Mouse (Mus musculus) limb, embryonic 15.5 days (tissue): ENCODE data around the gene Carhsp1. TPM values are rescaled to one million over a fixed set of nuclear protein-coding genes. Genes with fewer than 3 reads are reported as not detected.

Experiments used
- ATAC-seq: fragments of 200-750 bp; cut with Nextera tagmentation; 2 replicates; pipeline ENCODE4 v1.8.0; 2017; ENCODE audit warnings: low read depth, moderate TSS enrichment; ENCODE audit not compliant: insufficient number of reproducible peaks, low FRiP score, low TSS enrichment
- H3K27ac ChIP-seq: fragments of 300-500 bp; sonication (generic); 2 replicates; pipeline ENCODE4 v1.5.1; 2015; ENCODE audit warnings: moderate library complexity, mild to moderate bottlenecking, inconsistent platforms
- H3K27me3 ChIP-seq: fragments of 300-500 bp; sonication (generic); 2 replicates; pipeline ENCODE4 v1.6.1; 2015; ENCODE audit warnings: inconsistent platforms
- H3K36me3 ChIP-seq: fragments of 300-500 bp; sonication (generic); 2 replicates; pipeline ENCODE4 v1.6.1; 2015; ENCODE audit warnings: inconsistent platforms
- H3K4me1 ChIP-seq: fragments of 300-500 bp; sonication (generic); 2 replicates; pipeline ENCODE4 v1.6.1; 2015; ENCODE audit warnings: inconsistent platforms
- H3K4me2 ChIP-seq: fragments of 300-500 bp; sonication (generic); 2 replicates; pipeline ENCODE4 v1.6.1; 2015; ENCODE audit warnings: mild to moderate bottlenecking, inconsistent platforms
- H3K4me3 ChIP-seq: fragments of 300-500 bp; sonication (generic); 2 replicates; pipeline ENCODE4 v1.5.1; 2015; ENCODE audit warnings: mild to moderate bottlenecking, inconsistent platforms
- H3K9ac ChIP-seq: fragments of 300-500 bp; sonication (generic); 2 replicates; pipeline ENCODE4 v1.6.1; 2015; ENCODE audit warnings: inconsistent platforms
- H3K9me3 ChIP-seq: fragments of 300-500 bp; sonication (generic); 2 replicates; pipeline ENCODE4 v1.6.1; 2016; ENCODE audit warnings: inconsistent platforms
- WGBS: fragments of 180-500 bp; shearing (Covaris S2); methylation state at CpG from one replicate; pipeline ENCODE4 v1.1.7; 2015; 5-methylcytosine and 5-hydroxymethylcytosine counted together
- polyA plus RNA-seq: library from polyadenylated mRNA; unstranded; fragments of >200 nt; fragmentation: Nextera tagmentation; extraction: Ambion mirVana; gene quantifications from 2 replicates; pipeline ENCODE4 v1.2.1, GENCODE M21; 2015

Gene Carhsp1
- polyA plus RNA-seq, 1 experiment from 2014 or later, result 85.1 TPM

DNA sequence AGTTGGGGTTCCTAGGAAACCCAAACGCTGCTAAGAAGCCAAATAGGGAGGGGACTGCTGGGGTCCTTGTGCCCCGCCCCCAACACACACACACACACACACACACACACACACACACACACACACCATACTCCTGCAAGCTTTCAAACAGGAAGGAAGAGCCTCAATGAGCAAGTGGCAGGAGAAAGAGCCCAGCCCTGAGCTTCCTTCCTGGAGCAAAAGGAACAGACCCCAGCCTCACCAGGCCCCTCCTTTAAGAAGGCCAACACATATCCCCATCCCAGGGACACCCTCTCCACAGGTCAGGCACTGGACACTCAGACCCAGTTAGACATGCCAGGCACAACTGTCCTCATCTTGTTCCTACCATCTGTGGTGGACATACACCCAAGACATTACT lies 8.9 kb downstream of the Carhsp1 start:
- Histone ChIP-seq H3K4me1 (peaks cover 23% of the 10 kb centered on the region), H3K27me3 (no peaks in the 10 kb centered on the region), H3K9ac (no peak overlapping the region), H3K9me3 (no peaks in the 10 kb centered on the region), H3K27ac (no peak overlapping the region), H3K4me3 (no peak overlapping the region), H3K4me2 (no peak overlapping the region), H3K36me3 (peaks cover 57% of the 10 kb centered on the region)
- ATAC-seq, result no peak
- 67% methylated on average over 2 of the region's 2 CpGs for WGBS

GRCm38 (mm10) chr16:8658764-8659163 lies 13.2 kb downstream of the Carhsp1 start:
- no peak overlapping the region for H3K9ac ChIP-seq
- no peaks in the 10 kb centered on the region for H3K9me3 ChIP-seq
- H3K27me3 ChIP-seq, result no peaks in the 10 kb centered on the region
- no peak overlapping the region for H3K4me3 ChIP-seq
- H3K36me3 ChIP-seq, result peaks cover 91% of the 10 kb centered on the region
- no peak overlapping the region for H3K4me2 ChIP-seq
- 0 out of 2 replicates have a peak, but pooled peaks cover 7% of the 10 kb centered on the region for H3K4me1 ChIP-seq
- 89% methylated on average over 4 of the region's 4 CpGs for WGBS
- ATAC-seq, result no peak
- H3K27ac ChIP-seq, result no peak overlapping the region

DNA sequence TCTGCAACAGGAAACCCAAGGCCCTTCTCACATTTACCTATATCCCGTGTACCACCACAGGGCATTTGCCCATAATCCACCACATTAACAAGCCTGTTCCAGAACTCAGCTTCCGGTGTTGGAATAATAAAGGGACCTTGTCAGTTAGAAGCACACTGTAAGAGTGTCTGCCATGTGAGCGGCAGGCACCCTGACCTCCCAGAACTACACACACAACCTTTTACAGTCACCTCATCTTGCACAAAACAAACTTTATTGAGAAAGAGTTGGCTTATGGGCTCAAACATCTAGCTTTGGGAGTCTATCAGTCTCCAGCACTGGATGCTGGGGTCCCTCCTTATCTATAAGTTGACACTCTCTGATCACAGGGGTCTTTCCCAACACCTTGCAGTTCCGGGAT lies 13.6 kb downstream of the Carhsp1 start:
- Histone ChIP-seq H3K9me3 (no peaks in the 10 kb centered on the region), H3K27me3 (no peaks in the 10 kb centered on the region), H3K4me3 (no peak overlapping the region), H3K4me2 (no peak overlapping the region), H3K9ac (no peak overlapping the region), H3K27ac (no peak overlapping the region), H3K4me1 (0 out of 2 replicates have a peak, but pooled peaks cover 7% of the 10 kb centered on the region), H3K36me3 (peaks cover 89% of the 10 kb centered on the region)
- ATAC-seq, result no peak
- 76% methylated on average over 4 of the region's 4 CpGs for WGBS

- Histone ChIP-seq H3K36me3 (peaks cover 87% of the 10 kb centered on the region), H3K4me3 (no peak overlapping the region)
- 79% methylated on average over 2 of the region's 2 CpGs for WGBS
These were observed 15.7 kb downstream of the Carhsp1 start for GRCm38 (mm10) chr16:8656256-8656655.

GRCm38 (mm10) chr16:8655599-8655998 lies 16.4 kb downstream of the Carhsp1 start:
- no peak for ATAC-seq
- Histone ChIP-seq H3K4me2 (no peak overlapping the region), H3K27ac (no peak overlapping the region), H3K9ac (no peak overlapping the region), H3K4me1 (0 out of 2 replicates have a peak, but pooled peaks cover 7% of the 10 kb centered on the region), H3K27me3 (no peaks in the 10 kb centered on the region), H3K9me3 (no peaks in the 10 kb centered on the region), H3K36me3 (peaks cover 89% of the 10 kb centered on the region), H3K4me3 (no peak overlapping the region)
- 90% methylated on average over 9 of the region's 9 CpGs for WGBS

More at GRCm38 (mm10) chr16:8656256-8656655, 15.7 kb downstream of the Carhsp1 start:
- 0 out of 2 replicates have a peak, but pooled peaks cover 7% of the 10 kb centered on the region for H3K4me1 ChIP-seq
- no peaks in the 10 kb centered on the region for H3K27me3 ChIP-seq
- no peak overlapping the region for H3K27ac ChIP-seq
- ATAC-seq, result no peak
- no peak overlapping the region for H3K9ac ChIP-seq
- H3K9me3 ChIP-seq, result no peaks in the 10 kb centered on the region
- no peak overlapping the region for H3K4me2 ChIP-seq

DNA sequence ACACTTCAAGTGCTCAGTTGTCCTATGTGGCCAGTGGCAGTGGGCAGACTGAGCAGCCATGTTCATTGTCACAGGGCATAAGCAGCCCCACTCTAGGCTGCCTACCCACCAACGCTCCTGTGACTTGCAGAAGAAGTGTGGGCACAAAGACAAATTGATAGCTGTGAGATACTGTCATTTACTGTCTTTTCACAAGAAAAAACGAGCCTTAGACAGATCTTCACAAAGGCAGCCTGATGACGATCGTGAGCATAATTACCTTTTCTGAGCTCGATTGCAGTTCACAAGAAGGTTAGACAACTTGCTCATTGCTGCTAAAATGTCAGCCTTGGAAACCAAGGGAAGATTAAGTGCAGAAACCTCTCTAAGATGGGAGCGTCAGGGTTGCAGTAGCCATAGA lies 16.8 kb downstream of the Carhsp1 start:
- no peak overlapping the region for H3K27ac ChIP-seq
- no peak overlapping the region for H3K4me2 ChIP-seq
- H3K36me3 ChIP-seq, result peaks cover 88% of the 10 kb centered on the region
- H3K4me1 ChIP-seq, result 0 out of 2 replicates have a peak, but pooled peaks cover 3% of the 10 kb centered on the region
- H3K4me3 ChIP-seq, result no peak overlapping the region
- WGBS, result 81% methylated on average over 6 of the region's 6 CpGs
- no peaks in the 10 kb centered on the region for H3K27me3 ChIP-seq
- no peaks in the 10 kb centered on the region for H3K9me3 ChIP-seq
- no peak overlapping the region for H3K9ac ChIP-seq
- ATAC-seq, result no peak

GRCm38 (mm10) chr16:8650007-8650406 lies 21.9 kb downstream of the Carhsp1 start:
- no peak overlapping the region for H3K27ac ChIP-seq
- WGBS, result 94% methylated on average over 3 of the region's 3 CpGs

DNA sequence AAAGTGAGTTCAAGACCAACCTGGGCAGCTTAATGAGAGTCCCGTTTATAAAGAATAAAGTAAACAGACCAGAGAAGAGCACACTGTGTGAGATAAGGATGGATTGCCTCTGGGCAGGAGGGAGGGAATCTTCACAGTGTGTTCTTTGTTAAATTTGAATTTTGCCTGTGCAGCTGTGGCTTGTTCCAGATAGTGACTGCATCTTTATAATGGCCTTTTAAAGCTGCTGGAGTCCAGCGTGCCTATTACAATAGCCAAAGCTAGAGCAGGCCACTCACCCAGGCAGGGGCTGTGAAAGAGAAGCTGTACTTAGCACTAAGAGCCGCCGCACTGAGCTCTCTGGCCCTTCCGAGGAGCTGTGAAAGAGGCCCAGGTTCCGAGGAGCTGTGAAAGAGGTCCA lies 26.4 kb downstream of the Carhsp1 start:
- Histone ChIP-seq H3K36me3 (peaks cover 84% of the 10 kb centered on the region), H3K4me3 (no peak overlapping the region), H3K4me2 (no peak overlapping the region), H3K9ac (no peak overlapping the region), H3K9me3 (no peaks in the 10 kb centered on the region), H3K27me3 (no peaks in the 10 kb centered on the region), H3K27ac (no peak overlapping the region), H3K4me1 (no peaks in the 10 kb centered on the region)
- ATAC-seq, result no peak
- 85% methylated on average over 6 of the region's 6 CpGs for WGBS

More at GRCm38 (mm10) chr16:8650007-8650406, 21.9 kb downstream of the Carhsp1 start:
- Histone ChIP-seq H3K9ac (no peak overlapping the region), H3K27me3 (no peaks in the 10 kb centered on the region), H3K36me3 (peaks cover 89% of the 10 kb centered on the region), H3K4me2 (no peak overlapping the region), H3K4me3 (no peak overlapping the region), H3K4me1 (0 out of 2 replicates have a peak, but pooled peaks cover 3% of the 10 kb centered on the region), H3K9me3 (no peaks in the 10 kb centered on the region)
- no peak for ATAC-seq

GRCm38 (mm10) chr16:8643855-8644254 lies 28.1 kb downstream of the Carhsp1 start:
- Histone ChIP-seq H3K4me2 (no peak overlapping the region), H3K36me3 (peaks cover 76% of the 10 kb centered on the region), H3K9ac (no peak overlapping the region), H3K4me1 (peaks cover 2% of the 10 kb centered on the region; the same call in 1 of the 2 replicates), H3K27me3 (no peaks in the 10 kb centered on the region), H3K27ac (no peak overlapping the region), H3K4me3 (no peak overlapping the region), H3K9me3 (no peaks in the 10 kb centered on the region)
- ATAC-seq, result peak; percentile 71; the same call in 1 of the 2 replicates
- WGBS, result 68% methylated on average over 2 of the region's 2 CpGs

DNA sequence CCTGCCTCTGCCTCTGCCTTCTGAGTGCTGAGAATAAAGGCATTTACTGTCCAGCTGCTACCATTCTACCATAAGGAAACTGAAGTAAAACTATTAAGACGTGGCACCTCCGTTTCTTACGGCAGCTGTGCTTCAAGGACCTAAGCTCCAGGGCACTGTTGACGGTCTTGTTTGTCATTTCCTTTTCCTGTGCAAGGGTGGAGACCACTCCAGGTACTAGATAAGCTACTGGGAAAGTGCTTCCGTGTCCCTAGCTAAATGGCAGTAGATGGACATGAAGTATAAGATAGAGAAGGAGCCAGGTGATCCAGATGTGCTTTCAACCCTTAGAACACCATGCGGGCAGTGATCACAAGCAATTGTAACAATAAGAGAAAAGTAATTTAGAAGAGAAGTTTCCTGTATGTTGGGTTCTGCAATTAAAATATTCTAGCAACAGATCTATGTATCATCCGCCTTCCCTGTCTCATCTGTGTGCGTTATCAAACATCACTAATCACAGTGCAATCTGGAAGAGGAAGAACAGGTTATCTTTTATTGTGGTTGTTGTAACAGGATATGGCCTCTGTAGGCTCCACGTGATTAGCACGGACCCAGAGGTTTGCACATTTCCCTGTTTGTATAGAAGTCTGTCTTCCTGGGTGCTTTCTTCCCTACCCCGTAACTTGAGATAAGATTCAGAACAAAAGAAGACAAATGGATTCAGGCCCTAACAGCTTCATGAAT lies 32.3 kb downstream of the Carhsp1 start:
- peaks cover 23% of the 10 kb centered on the region for H3K4me1 ChIP-seq
- H3K9me3 ChIP-seq, result no peaks in the 10 kb centered on the region
- 85% methylated on average over 11 of the region's 11 CpGs for WGBS
- no peak for ATAC-seq
- H3K4me3 ChIP-seq, result no peak overlapping the region
- peaks cover 48% of the 10 kb centered on the region for H3K36me3 ChIP-seq
- no peaks in the 10 kb centered on the region for H3K27me3 ChIP-seq
- H3K27ac ChIP-seq, result no peak overlapping the region
- H3K9ac ChIP-seq, result no peak overlapping the region
- H3K4me2 ChIP-seq, result no peak overlapping the region

DNA sequence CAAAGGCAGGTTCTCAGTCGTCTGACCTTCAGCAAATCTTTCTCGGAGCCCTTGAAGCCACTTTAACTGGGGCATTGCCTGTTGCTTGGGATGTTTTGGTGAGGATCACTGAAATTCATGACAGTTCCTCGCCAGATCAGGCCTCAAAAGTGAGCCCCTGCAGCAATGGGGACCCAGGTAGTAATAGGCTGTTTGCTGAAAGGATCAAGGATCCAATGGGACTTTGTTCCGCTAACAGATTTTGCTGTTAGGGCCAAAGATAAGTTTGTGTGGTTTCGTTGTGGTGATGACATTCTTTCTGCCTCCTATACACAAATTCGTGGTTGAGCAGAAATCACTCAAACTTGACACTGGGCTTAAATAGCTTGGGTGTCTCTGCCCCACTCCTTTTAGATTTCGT lies 33.8 kb downstream of the Carhsp1 start:
- H3K4me1 ChIP-seq, result peaks cover 23% of the 10 kb centered on the region
- WGBS, result 42% methylated on average over 7 of the region's 7 CpGs
- H3K4me3 ChIP-seq, result peak overlapping the region; percentile 89
- ATAC-seq, result no peak
- no peaks in the 10 kb centered on the region for H3K27me3 ChIP-seq
- H3K9me3 ChIP-seq, result no peaks in the 10 kb centered on the region
- H3K27ac ChIP-seq, result peak overlapping the region; percentile 93
- H3K4me2 ChIP-seq, result peak overlapping the region; percentile 78
- peaks cover 43% of the 10 kb centered on the region for H3K36me3 ChIP-seq
- peak overlapping the region; percentile 76 for H3K9ac ChIP-seq

DNA sequence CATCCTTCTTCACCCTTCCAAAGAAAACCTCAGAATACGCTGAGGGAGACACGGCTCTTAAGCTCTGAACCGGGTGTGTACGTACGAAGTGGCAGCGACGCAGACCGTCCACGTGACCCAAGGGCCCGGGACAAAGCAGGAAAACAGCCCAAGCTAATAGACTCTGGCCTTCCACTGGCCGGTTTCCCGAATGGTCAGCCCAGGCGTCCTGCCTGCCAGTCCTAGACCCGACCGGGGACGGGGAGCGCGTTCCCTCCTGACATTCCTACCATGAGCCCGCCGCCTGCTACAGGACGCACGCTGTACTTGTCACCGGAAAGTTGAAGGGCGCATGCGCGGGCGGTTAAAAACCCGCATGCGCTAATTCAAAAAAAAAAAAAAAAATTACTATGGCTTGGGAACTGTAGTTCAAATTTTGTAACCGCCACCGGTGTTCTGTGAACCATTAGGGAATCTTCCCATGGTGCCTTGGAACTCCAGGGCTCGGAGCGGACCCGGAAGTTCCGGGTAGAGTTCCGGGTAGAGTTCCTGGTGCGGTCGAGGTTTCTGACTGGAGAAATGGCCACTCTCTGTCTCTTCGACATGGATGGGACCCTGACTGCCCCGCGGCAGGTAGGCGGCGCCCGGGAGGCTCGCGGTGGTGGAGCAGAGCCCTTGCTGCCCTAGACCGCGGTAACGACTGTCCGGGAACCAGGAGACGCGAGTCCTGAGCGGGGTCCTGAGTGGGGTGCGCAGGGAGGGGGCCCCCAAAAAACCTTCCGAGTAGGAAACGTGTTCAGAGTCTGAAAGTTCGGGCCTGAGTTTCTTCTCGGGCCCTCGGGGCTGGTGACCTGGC lies 34.5 kb downstream of the Carhsp1 start, which contains the start of the genes Pmm2 and Tmem186:
Gene Pmm2 (plus strand): TSS at position 458 of the 835 bp plus-strand sequence.
Gene Tmem186 (minus strand): TSS at position 496 of the 835 bp plus-strand sequence.
- Histone ChIP-seq H3K4me2 (peak within 1 kb of the TSS; percentile 78), H3K9ac (peak within 1 kb of the TSS; percentile 76), H3K9me3 (no peaks in the 10 kb centered on the region), H3K36me3 (peaks cover 42% of the 10 kb centered on the region), H3K4me1 (peaks cover 23% of the 10 kb centered on the region), H3K4me3 (peak within 1 kb of the TSS; percentile 89), H3K27me3 (no peaks in the 10 kb centered on the region), H3K27ac (peak within 1 kb of the TSS; percentile 93)
- under 1% methylated on average over 59 of the region's 59 CpGs for WGBS
- peak; percentile 90 for ATAC-seq
